Mouse (Mus musculus) midbrain, postnatal 0 days (tissue): ENCODE results near the gene Dpp7. TPM values are rescaled to one million over a fixed set of nuclear protein-coding genes. Genes with fewer than 3 reads are reported as not detected.

ENCODE experiments used
- ATAC-seq: fragments of 200-750 bp; cut with Nextera tagmentation; 2 replicates; pipeline ENCODE4 v1.8.0; 2017; ENCODE audit warnings: moderate number of reproducible peaks, mild to moderate bottlenecking, moderate TSS enrichment, moderate library complexity; ENCODE audit not compliant: low FRiP score
- DNase-seq: peaks from one replicate; pipeline ENCODE4 v3.0.0-alpha.2; 2015; ENCODE audit warnings: low spot score
- H3K27ac ChIP-seq: fragments of 300-500 bp; sonication (generic); 2 replicates; pipeline ENCODE4 v1.5.1; 2014; ENCODE audit warnings: low read depth, mild to moderate bottlenecking, low read length, mixed read lengths
- H3K27me3 ChIP-seq: fragments of 300-500 bp; sonication (generic); 2 replicates; pipeline ENCODE4 v1.6.1; 2014; ENCODE audit warnings: low read length, control low read depth, mixed read lengths; ENCODE audit not compliant: insufficient read depth
- H3K36me3 ChIP-seq: fragments of 300-500 bp; sonication (generic); 2 replicates; pipeline ENCODE4 v1.6.1; 2014; ENCODE audit warnings: low read length, control low read depth, mixed read lengths; ENCODE audit not compliant: insufficient read depth
- H3K4me1 ChIP-seq: fragments of 300-500 bp; sonication (generic); 2 replicates; pipeline ENCODE4 v1.6.1; 2014; ENCODE audit warnings: mild to moderate bottlenecking, control low read depth, antibody characterized with exemption, low read length, mixed read lengths; ENCODE audit not compliant: insufficient read depth
- H3K4me2 ChIP-seq: fragments of 300-500 bp; sonication (generic); 2 replicates; pipeline ENCODE4 v1.6.1; 2014; ENCODE audit warnings: low read depth, mild to moderate bottlenecking, low read length, mixed read lengths; ENCODE audit not compliant: poor library complexity, severe bottlenecking
- H3K4me3 ChIP-seq: fragments of 300-500 bp; sonication (generic); 2 replicates; pipeline ENCODE4 v1.5.1; 2014; ENCODE audit warnings: low read depth, mild to moderate bottlenecking, low read length, moderate library complexity
- H3K9ac ChIP-seq: fragments of 300-500 bp; sonication (generic); replicated peaks from 2 replicates; pipeline ENCODE4 v1.6.1; 2014; ENCODE audit warnings: mild to moderate bottlenecking, low read length, moderate library complexity, mixed read lengths; ENCODE audit not compliant: poor library complexity, severe bottlenecking
- H3K9me3 ChIP-seq: fragments of 300-500 bp; sonication (generic); 2 replicates; pipeline ENCODE4 v1.6.1; 2016; ENCODE audit warnings: low read length, control low read depth
- CTCF ChIP-seq: IDR thresholded peaks from 2 replicates; pipeline ENCODE4 v1.5.1; 2016; ENCODE audit warnings: antibody characterized with exemption, mild to moderate bottlenecking
- WGBS: fragments of 180-500 bp; shearing (Covaris S2); extraction: QIAGEN DNeasy Blood & Tissue Kit; methylation state at CpG from one replicate; pipeline ENCODE4 v1.1.7; 2014; 5-methylcytosine and 5-hydroxymethylcytosine counted together
- polyA plus RNA-seq: library from polyadenylated mRNA; unstranded; fragments of >200 nt; fragmentation: Nextera tagmentation; extraction: Ambion mirVana; gene quantifications from 2 replicates; pipeline ENCODE4 v1.2.1, GENCODE M21; 2015
- total RNA-seq: library from RNA; depleted of rRNA; stranded (reverse); fragments of >200 nt; gene quantifications from 2 replicates; pipeline ENCODE4 v1.2.3, GENCODE M21; 2014; rRNA removed

Gene Dpp7
- total and polyA plus RNA-seq, 2 experiments from 2014 or later, result 14.9 to 22.7 TPM

DNA sequence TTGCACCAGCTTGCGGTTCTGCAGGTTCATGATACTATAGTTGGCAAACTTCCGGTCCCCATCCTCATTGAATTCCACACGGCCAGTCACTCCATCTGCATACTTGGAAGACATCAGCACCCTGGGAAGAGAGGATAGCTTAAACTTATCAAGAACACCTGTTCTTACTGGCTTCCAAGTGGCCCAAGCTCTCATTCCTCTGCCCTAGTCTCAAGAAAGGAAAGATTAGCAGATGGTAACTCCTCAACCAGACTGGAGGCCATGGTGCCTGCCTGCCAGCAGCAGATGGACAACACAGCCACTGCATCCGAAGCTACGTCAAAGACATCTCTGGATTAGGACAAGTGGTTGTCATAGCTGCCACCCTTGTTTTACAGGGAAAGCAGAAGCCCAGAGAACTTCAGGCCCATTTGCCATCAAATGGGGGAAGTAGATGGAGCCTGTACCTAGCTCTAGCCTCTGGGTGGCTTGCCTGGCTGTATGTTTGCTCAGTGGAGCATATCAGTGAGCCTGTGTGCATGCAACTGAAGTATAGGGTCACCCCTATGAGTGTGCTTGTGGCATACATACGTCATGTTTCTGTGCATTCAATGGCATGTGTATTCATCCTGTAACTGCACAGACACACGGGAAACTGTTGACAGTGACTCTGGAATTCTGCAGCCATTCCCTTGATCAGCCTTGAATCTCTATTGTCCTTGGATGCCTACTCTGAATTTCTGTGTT, 52.1 kb downstream of the Dpp7 start:
- ATAC-seq, result no peak
- DNase-seq, result peak; percentile 59
- no peak overlapping the region for H3K4me3 ChIP-seq
- TF ChIP-seq CTCF, result no peak
- H3K4me1 ChIP-seq, result no peaks in the 10 kb centered on the region
- H3K27ac ChIP-seq, result no peak overlapping the region; the same call in 1 of the 2 replicates
- H3K9me3 ChIP-seq, result no peaks in the 10 kb centered on the region
- WGBS, result 74% methylated on average over 7 of the region's 7 CpGs
- peaks cover 6% of the 10 kb centered on the region; the same call in 1 of the 2 replicates for H3K27me3 ChIP-seq
- peaks cover 32% of the 10 kb centered on the region for H3K36me3 ChIP-seq
- H3K9ac ChIP-seq, result no peak overlapping the region
- H3K4me2 ChIP-seq, result peak overlapping the region; percentile 51

DNA sequence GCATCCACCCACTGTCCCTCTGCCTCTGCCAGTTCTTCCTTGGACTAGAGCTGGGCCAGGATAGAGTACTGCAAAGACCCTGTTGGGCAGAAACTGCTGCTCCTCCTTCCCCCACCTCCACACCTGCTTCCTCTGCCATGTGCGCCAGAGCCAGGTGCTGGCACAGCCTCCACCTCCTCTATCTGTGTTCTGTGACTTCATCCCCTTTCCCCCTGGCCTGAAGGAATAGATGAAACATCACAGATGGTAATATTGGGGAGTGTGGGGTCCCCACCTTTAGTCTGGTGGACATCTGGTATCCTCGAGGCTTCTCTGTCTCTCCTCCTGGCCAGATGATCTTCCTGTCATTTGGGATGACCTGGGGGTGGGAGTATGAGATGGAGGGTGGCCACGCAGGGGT, 52.7 kb downstream of the Dpp7 start:
- ATAC-seq (no peak), DNase-seq (no peak)
- Histone ChIP-seq H3K4me2 (no peak overlapping the region), H3K4me1 (no peaks in the 10 kb centered on the region), H3K9ac (no peak overlapping the region), H3K27me3 (no peaks in the 10 kb centered on the region), H3K9me3 (no peaks in the 10 kb centered on the region), H3K36me3 (peaks cover 27% of the 10 kb centered on the region), H3K27ac (no peak overlapping the region), H3K4me3 (no peak overlapping the region)
- WGBS, result 74% methylated on average over 3 of the region's 3 CpGs
- no peak for TF ChIP-seq CTCF

Other genes starting within 250 kb of the Dpp7 start
Only the 30 nearest of the 36 such genes appear.
- 1.7 and 3.5 TPM in 2 replicates for gene Tor4a, start 159.5 kb downstream of the Dpp7 start, total RNA-seq
- 0.98 and 1.3 TPM in 2 replicates for gene Tor4a, start 159.5 kb downstream of the Dpp7 start, polyA plus RNA-seq
- 87.0 and 101 TPM in 2 replicates for gene Nelfb, start 144.9 kb downstream of the Dpp7 start, total RNA-seq
- gene Nelfb, start 144.9 kb downstream of the Dpp7 start, polyA plus RNA-seq, result 90.4 TPM in 2 replicates
- gene Stpg3, start 141.7 kb downstream of the Dpp7 start, total RNA-seq, result 0.38 TPM in 1 of 2 replicates, not detected in the other
- gene Stpg3, start 141.7 kb downstream of the Dpp7 start, polyA plus RNA-seq, result not detected in 2 replicates
- gene Fam166a, start 137.6 kb downstream of the Dpp7 start, total RNA-seq, result not detected in 2 replicates
- 1.5 TPM in 1 of 2 replicates, not detected in the other for gene Fam166a, start 137.6 kb downstream of the Dpp7 start, polyA plus RNA-seq
- 547 and 625 TPM in 2 replicates for gene Tubb4b, start 131.7 kb downstream of the Dpp7 start, total RNA-seq
- 461 and 501 TPM in 2 replicates for gene Tubb4b, start 131.7 kb downstream of the Dpp7 start, polyA plus RNA-seq
- gene Slc34a3, start 122.0 kb downstream of the Dpp7 start, total RNA-seq, result not detected in 2 replicates
- gene Slc34a3, start 122.0 kb downstream of the Dpp7 start, polyA plus RNA-seq, result not detected in 2 replicates
- 0.33 TPM in 1 of 2 replicates, not detected in the other for gene Rnf224, start 119.6 kb downstream of the Dpp7 start, total RNA-seq
- not detected in 2 replicates for gene Rnf224, start 119.6 kb downstream of the Dpp7 start, polyA plus RNA-seq
- gene Rnf208, start 114.1 kb downstream of the Dpp7 start, total RNA-seq, result 130 and 157 TPM in 2 replicates
- 240 and 253 TPM in 2 replicates for gene Rnf208, start 114.1 kb downstream of the Dpp7 start, polyA plus RNA-seq
- gene Cysrt1, start 113.9 kb downstream of the Dpp7 start, total RNA-seq, result 1.2 TPM in 1 of 2 replicates, not detected in the other
- 0.19 TPM in 1 of 2 replicates, not detected in the other for gene Cysrt1, start 113.9 kb downstream of the Dpp7 start, polyA plus RNA-seq
- 7.3 and 12.3 TPM in 2 replicates for gene AL732309.1, start 109.5 kb downstream of the Dpp7 start, total RNA-seq
- gene AL732309.1, start 109.5 kb downstream of the Dpp7 start, polyA plus RNA-seq, result 2.4 and 3.0 TPM in 2 replicates
- 34.4 and 47.8 TPM in 2 replicates for gene Tmem203, start 100.9 kb downstream of the Dpp7 start, total RNA-seq
- gene Tmem203, start 100.9 kb downstream of the Dpp7 start, polyA plus RNA-seq, result 20.0 and 22.7 TPM in 2 replicates
- gene Tprn, start 93.7 kb downstream of the Dpp7 start, total RNA-seq, result 23.7 and 45.5 TPM in 2 replicates
- gene Tprn, start 93.7 kb downstream of the Dpp7 start, polyA plus RNA-seq, result 17.8 and 18.1 TPM in 2 replicates
- 71.7 and 83.9 TPM in 2 replicates for gene Ssna1, start 83.9 kb downstream of the Dpp7 start, total RNA-seq
- gene Ssna1, start 83.9 kb downstream of the Dpp7 start, polyA plus RNA-seq, result 158 and 172 TPM in 2 replicates
- 35.0 and 39.3 TPM in 2 replicates for gene Anapc2, start 83.9 kb downstream of the Dpp7 start, total RNA-seq
- 103 and 107 TPM in 2 replicates for gene Anapc2, start 83.9 kb downstream of the Dpp7 start, polyA plus RNA-seq
- gene Tmem210, start 68.2 kb downstream of the Dpp7 start, total RNA-seq, result not detected in 2 replicates
- gene Tmem210, start 68.2 kb downstream of the Dpp7 start, polyA plus RNA-seq, result not detected in 2 replicates
- gene Lrrc26, start 66.4 kb downstream of the Dpp7 start, total RNA-seq, result not detected in 2 replicates
- 0.23 and 0.26 TPM in 2 replicates for gene Lrrc26, start 66.4 kb downstream of the Dpp7 start, polyA plus RNA-seq
- 120 and 146 TPM in 2 replicates for gene Grin1, start 37.2 kb downstream of the Dpp7 start, total RNA-seq
- gene Grin1, start 37.2 kb downstream of the Dpp7 start, polyA plus RNA-seq, result 71.5 and 72.3 TPM in 2 replicates
- gene Man1b1, start 24.0 kb downstream of the Dpp7 start, total RNA-seq, result 58.9 and 60.0 TPM in 2 replicates
- 42.2 and 53.1 TPM in 2 replicates for gene Man1b1, start 24.0 kb downstream of the Dpp7 start, polyA plus RNA-seq
- 7.9 and 9.9 TPM in 2 replicates for gene Uap1l1, start 9.3 kb upstream of the Dpp7 start, total RNA-seq
- gene Uap1l1, start 9.3 kb upstream of the Dpp7 start, polyA plus RNA-seq, result 11.7 and 14.1 TPM in 2 replicates
- 18.9 and 21.6 TPM in 2 replicates for gene Sapcd2, start 16.0 kb upstream of the Dpp7 start, total RNA-seq
- gene Sapcd2, start 16.0 kb upstream of the Dpp7 start, polyA plus RNA-seq, result 12.7 and 13.4 TPM in 2 replicates
- gene Entpd2, start 39.5 kb upstream of the Dpp7 start, total RNA-seq, result 4.2 and 4.4 TPM in 2 replicates
- 10.4 and 10.6 TPM in 2 replicates for gene Entpd2, start 39.5 kb upstream of the Dpp7 start, polyA plus RNA-seq
- 199 and 234 TPM in 2 replicates for gene Npdc1, start 43.0 kb upstream of the Dpp7 start, total RNA-seq
- gene Npdc1, start 43.0 kb upstream of the Dpp7 start, polyA plus RNA-seq, result 470 and 481 TPM in 2 replicates
- gene Fut7, start 66.9 kb upstream of the Dpp7 start, total RNA-seq, result 0.42 and 1.6 TPM in 2 replicates
- gene Fut7, start 66.9 kb upstream of the Dpp7 start, polyA plus RNA-seq, result 0.22 and 0.23 TPM in 2 replicates
- 79.8 and 84.3 TPM in 2 replicates for gene Abca2, start 72.3 kb upstream of the Dpp7 start, total RNA-seq
- 13.5 and 14.5 TPM in 2 replicates for gene Abca2, start 72.3 kb upstream of the Dpp7 start, polyA plus RNA-seq
- 0.61 and 0.66 TPM in 2 replicates for gene Clic3, start 100.5 kb upstream of the Dpp7 start, total RNA-seq
- 2.0 and 2.4 TPM in 2 replicates for gene Clic3, start 100.5 kb upstream of the Dpp7 start, polyA plus RNA-seq
- gene Paxx, start 104.7 kb upstream of the Dpp7 start, total RNA-seq, result 163 and 195 TPM in 2 replicates
- gene Paxx, start 104.7 kb upstream of the Dpp7 start, polyA plus RNA-seq, result 151 and 165 TPM in 2 replicates
- 2,128 and 2,726 TPM in 2 replicates for gene Ptgds, start 113.7 kb upstream of the Dpp7 start, total RNA-seq
- 2,827 and 3,075 TPM in 2 replicates for gene Ptgds, start 113.7 kb upstream of the Dpp7 start, polyA plus RNA-seq
- gene Lcn12, start 137.6 kb upstream of the Dpp7 start, total RNA-seq, result not detected in 2 replicates
- not detected in 2 replicates for gene Lcn12, start 137.6 kb upstream of the Dpp7 start, polyA plus RNA-seq
- 131 and 148 TPM in 2 replicates for gene Fbxw5, start 144.4 kb upstream of the Dpp7 start, total RNA-seq
- 106 and 113 TPM in 2 replicates for gene Fbxw5, start 144.4 kb upstream of the Dpp7 start, polyA plus RNA-seq
- gene C8g, start 145.4 kb upstream of the Dpp7 start, total RNA-seq, result 2.7 and 4.4 TPM in 2 replicates
- 6.8 TPM in 2 replicates for gene C8g, start 145.4 kb upstream of the Dpp7 start, polyA plus RNA-seq